Mouse (Mus musculus) olfactory bulb, adult 2 months (tissue): ENCODE measurements around the gene Nexn.

Experiments used
- CTCF ChIP-seq: fragments of 200-500 bp; IDR thresholded peaks from 2 replicates; pipeline ENCODE4 v1.5.1; 2012; ENCODE audit warnings: low read depth, mild to moderate bottlenecking, low read length, moderate library complexity; ENCODE audit not compliant: insufficient read depth
- POLR2A ChIP-seq: fragments of 200-500 bp; IDR thresholded peaks from 2 replicates; pipeline ENCODE4 v1.6.1; 2012; ENCODE audit warnings: mild to moderate bottlenecking, low read depth, low read length, moderate library complexity; ENCODE audit not compliant: insufficient read depth

GRCm38 (mm10) chr3:152309250-152309645, 43.1 kb upstream of the Nexn start:
- TF ChIP-seq POLR2A: no peak
- no peak for TF ChIP-seq CTCF
